Mouse (Mus musculus) ES-CJ7 (cell line): ENCODE measurements around the gene Olfr513.

Experiments
- DNase-seq: peaks from one replicate; pipeline ENCODE4 v3.0.0; 2011; ENCODE audit warnings: low read depth, low spot score

Olfr513 gene

GRCm38 (mm10) chr7:108750673-108751072, at the start of gene Olfr513:
TSS of gene Olfr513 (plus strand) at chr7:108750973.
- DNase-seq: no peak

GRCm38 (mm10) chr7:108713020-108713419, 37.8 kb upstream of the Olfr513 start, which contains the start of gene Olfr512:
TSS of gene Olfr512 (plus strand) at chr7:108713320.
- no peak for DNase-seq

GRCm38 (mm10) chr7:108760411-108760810, 9.6 kb downstream of the Olfr513 start:
- peak; percentile 87 for DNase-seq

GRCm38 (mm10) chr7:108797205-108797933, 46.6 kb downstream of the Olfr513 start:
- DNase-seq: no peak
